Mouse (Mus musculus) MEL (cell line): ENCODE measurements around the gene Plek.

Experiments
- CTCF ChIP-seq, 3 experiments: IDR thresholded peaks in 2 of 3; conservative IDR thresholded peaks in 1 of 3; 2 replicates each; pipeline ENCODE4 v1.5.1; 2011 to 2012; ENCODE audit warnings: low read length in 3 of 3, low read depth in 2 of 3, mild to moderate bottlenecking in 2 of 3, improper control_type of control experiment in 1 of 3, inconsistent platforms in 1 of 3, mixed read lengths in 1 of 3, moderate library complexity in 1 of 3; ENCODE audit not compliant: control insufficient read depth in 1 of 3, insufficient read depth in 1 of 3, poor library complexity in 1 of 3, severe bottlenecking in 1 of 3
- EP300 ChIP-seq, 2 experiments: IDR thresholded peaks; 2 replicates each; pipeline ENCODE4 v1.6.1; 2011; ENCODE audit warnings: improper control_type of control experiment in 2 of 2, low read length in 2 of 2, low read depth in 1 of 2, mild to moderate bottlenecking in 1 of 2
- GABPA ChIP-seq: IDR thresholded peaks from 2 replicates; pipeline ENCODE4 v1.6.1; 2012; ENCODE audit warnings: low read depth, mild to moderate bottlenecking, inconsistent platforms, low read length, improper control_type of control experiment, moderate library complexity
- POLR2AphosphoS2 ChIP-seq: IDR thresholded peaks from 2 replicates; pipeline ENCODE4 v1.6.1; 2011; ENCODE audit warnings: low read length, improper control_type of control experiment
- USF2 ChIP-seq, 2 experiments: IDR thresholded peaks; 2 replicates each; pipeline ENCODE4 v1.6.1; 2011 to 2012; ENCODE audit warnings: improper control_type of control experiment in 2 of 2, low read length in 2 of 2, borderline replicate concordance in 1 of 2, inconsistent platforms in 1 of 2, low read depth in 1 of 2, mild to moderate bottlenecking in 1 of 2; ENCODE audit not compliant: insufficient read depth in 1 of 2
- ZC3H11A ChIP-seq: IDR thresholded peaks from 2 replicates; pipeline ENCODE4 v1.6.1; 2012; ENCODE audit warnings: low read depth, mild to moderate bottlenecking, inconsistent platforms, low read length, improper control_type of control experiment

DNA sequence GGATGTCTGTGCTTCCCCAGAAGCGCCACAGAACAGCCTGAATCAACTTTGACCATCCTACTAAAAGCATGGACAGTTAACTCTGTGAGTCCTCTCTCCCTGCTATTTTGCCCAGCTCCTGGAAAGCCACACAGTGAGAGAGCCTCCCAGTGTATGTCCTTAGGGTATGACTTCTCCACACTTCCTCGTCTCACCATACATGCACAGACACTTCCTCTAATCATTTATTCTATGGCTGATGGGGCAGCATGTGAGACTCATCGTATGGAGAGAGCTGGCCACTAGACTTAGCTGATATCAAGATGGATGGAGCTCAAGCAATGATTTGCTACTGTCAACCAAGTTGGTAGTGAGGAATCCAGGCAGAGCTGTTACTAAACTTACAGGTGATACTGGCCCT lies 28.2 kb downstream of the Plek start:
- no peak for TF ChIP-seq CTCF (IDR thresholded peaks at IDR 0.05 in 2 of 3, conservative IDR thresholded peaks at IDR 0.05 in 1 of 3; ENCODE audit: control insufficient read depth in 1 of 3, insufficient read depth in 1 of 3, low read depth in 2 of 3, low read length in 3 of 3, poor library complexity in 1 of 3, severe bottlenecking in 1 of 3)
- TF ChIP-seq USF2 (IDR thresholded peaks at IDR 0.05; ENCODE audit: borderline replicate concordance in 1 of 2, insufficient read depth in 1 of 2, low read depth in 1 of 2, low read length in 2 of 2): no peak
- TF ChIP-seq ZC3H11A: no peak
- no peak for TF ChIP-seq GABPA
- TF ChIP-seq POLR2AphosphoS2: no peak
- TF ChIP-seq EP300 (IDR thresholded peaks at IDR 0.05; ENCODE audit: low read depth in 1 of 2, low read length in 2 of 2): no peak
